In genomic region chr14:121395125-121395524, GRCm38 (mm10) we compare ENCODE assay signal across 25 mouse cellular contexts. TPM values are rescaled to one million over a fixed set of nuclear protein-coding genes. Genes with fewer than 3 reads are reported as not detected.
DNase-seq lines count a peak whose midpoint lies in the region; ATAC-seq lines count a peak whose summit lies in the region.
"Had no signal": no experiment of that assay in that cellular context is flagged by ENCODE, and none has a peak within 500 bp of the region (broad histone marks: within the 10 kb centered on the region; RNA-seq: fewer than 3 reads in every experiment).

No protein-coding gene starts in this region.

- no peak overlapping the region for H3K27ac ChIP-seq in midbrain, embryonic 15.5 days
- H3K27ac ChIP-seq in midbrain, embryonic 13.5 days, result no peak overlapping the region
- H3K27ac ChIP-seq in liver, embryonic 13.5 days, result no peak overlapping the region
- H3K27ac ChIP-seq: heart, adult 2 months; hindbrain, embryonic 13.5 days; limb, embryonic 15.5 days; macrophage; midbrain, embryonic 12.5 days; neural tube, embryonic 12.5 days; stomach, postnatal 0 days had no signal

- no peaks in the 10 kb centered on the region for H3K27me3 ChIP-seq in midbrain, embryonic 15.5 days (replicated peaks)
- H3K27me3 ChIP-seq in midbrain, embryonic 13.5 days, result no peaks in the 10 kb centered on the region
- H3K27me3 ChIP-seq in liver, embryonic 13.5 days, result no peaks in the 10 kb centered on the region
- H3K27me3 ChIP-seq: CH12.LX; hindbrain, embryonic 13.5 days; limb, embryonic 15.5 days; midbrain, embryonic 12.5 days; neural tube, embryonic 12.5 days had no signal

- H3K4me2 ChIP-seq in midbrain, embryonic 15.5 days, result no peak overlapping the region
- H3K4me2 ChIP-seq in midbrain, embryonic 13.5 days (replicated peaks), result no peak overlapping the region
- no peak overlapping the region for H3K4me2 ChIP-seq in liver, embryonic 13.5 days
- H3K4me2 ChIP-seq: hindbrain, embryonic 13.5 days; limb, embryonic 15.5 days; midbrain, embryonic 12.5 days; neural tube, embryonic 12.5 days had no signal

- 80% methylated on average over 4 of the region's 4 CpGs for whole genome bisulfite sequencing in midbrain, embryonic 15.5 days
- 84% methylated on average over 4 of the region's 4 CpGs for WGBS in midbrain, embryonic 13.5 days
- WGBS in liver, embryonic 13.5 days (ENCODE audit: insufficient replicate concordance), result 69% methylated on average over 4 of the region's 4 CpGs

- H3K4me1 ChIP-seq in midbrain, embryonic 15.5 days, result no peaks in the 10 kb centered on the region
- no peaks in the 10 kb centered on the region for H3K4me1 ChIP-seq in midbrain, embryonic 13.5 days (replicated peaks)
- no peaks in the 10 kb centered on the region for H3K4me1 ChIP-seq in liver, embryonic 13.5 days (replicated peaks)
- H3K4me1 ChIP-seq: hindbrain, embryonic 13.5 days; limb, embryonic 15.5 days; midbrain, embryonic 12.5 days; neural tube, embryonic 12.5 days had no signal

- DNase-seq in ZHBTc4 (ENCODE audit: low read depth, low spot score), result peak; percentile 62
- no peak for DNase-seq in liver, embryonic 13.5 days
- no peak for DNase-seq in embryo, embryonic 9.5 days (ENCODE audit: extremely low spot score)
- DNase-seq in frontal cortex, postnatal 36 days (ENCODE audit: low spot score in 2 of 2), result no peak
- DNase-seq in urinary bladder, postnatal 36 days (ENCODE audit: low spot score in 2 of 2), result no peak
- DNase-seq: adrenal gland, postnatal 36 days; B cell, adult 2 months; cerebellum, adult 9-10 months; forebrain, postnatal 0 days; gastrocnemius, postnatal 36 days; heart, adult 2 months; kidney, adult 8-10 months; layer of hippocampus, adult 9-11 months; left cerebral cortex, postnatal 4 days had no signal

- H3K4me3 ChIP-seq in midbrain, embryonic 15.5 days, result no peak overlapping the region
- H3K4me3 ChIP-seq in midbrain, embryonic 13.5 days (replicated peaks), result no peak overlapping the region
- H3K4me3 ChIP-seq in liver, embryonic 13.5 days (replicated peaks), result no peak overlapping the region
- H3K4me3 ChIP-seq: heart, adult 2 months; hindbrain, embryonic 13.5 days; limb, embryonic 15.5 days; midbrain, embryonic 12.5 days; neural tube, embryonic 12.5 days had no signal

- H3K36me3 ChIP-seq in midbrain, embryonic 15.5 days (replicated peaks), result no peaks in the 10 kb centered on the region
- no peaks in the 10 kb centered on the region for H3K36me3 ChIP-seq in midbrain, embryonic 13.5 days
- no peaks in the 10 kb centered on the region for H3K36me3 ChIP-seq in liver, embryonic 13.5 days
- H3K36me3 ChIP-seq: hindbrain, embryonic 13.5 days; limb, embryonic 15.5 days; midbrain, embryonic 12.5 days; neural tube, embryonic 12.5 days had no signal

- 0 out of 2 replicates have a peak, but pooled peaks have one; percentile 52 for ATAC-seq in midbrain, embryonic 15.5 days (replicated peaks)
- ATAC-seq in midbrain, embryonic 13.5 days, result no peak
- ATAC-seq in liver, embryonic 13.5 days (ENCODE audit: low read depth), result peak; percentile 61
- peak; percentile 65; the same call in 1 of the 2 replicates for ATAC-seq in megakaryocyte-erythroid progenitor cell, adult 5-6 weeks (replicated peaks; ENCODE audit: low FRiP score, low TSS enrichment, poor library complexity, severe bottlenecking)
- ATAC-seq: forebrain, postnatal 0 days; inflammation-experienced regulatory T-cells, adult 6 months had no signal

- H3K9me3 ChIP-seq in midbrain, embryonic 15.5 days, result no peaks in the 10 kb centered on the region
- H3K9me3 ChIP-seq in midbrain, embryonic 13.5 days, result no peaks in the 10 kb centered on the region
- 0 out of 2 replicates have a peak, but pooled peaks cover 3% of the 10 kb centered on the region for H3K9me3 ChIP-seq in liver, embryonic 13.5 days (replicated peaks)
- H3K9me3 ChIP-seq: hindbrain, embryonic 13.5 days; limb, embryonic 15.5 days; midbrain, embryonic 12.5 days; neural tube, embryonic 12.5 days had no signal

- no peak overlapping the region for H3K9ac ChIP-seq in midbrain, embryonic 15.5 days
- no peak overlapping the region for H3K9ac ChIP-seq in midbrain, embryonic 13.5 days (replicated peaks)
- no peak overlapping the region for H3K9ac ChIP-seq in liver, embryonic 13.5 days
- H3K9ac ChIP-seq: forebrain, postnatal 0 days; hindbrain, embryonic 13.5 days; limb, embryonic 15.5 days; midbrain, embryonic 12.5 days; neural tube, embryonic 12.5 days had no signal

RNA-seq across cellular contexts. Expression of gene Stk24, which starts 15.3 kb away (rescaled TPM):
- 18.5 and 18.6 TPM in 2 replicates for polyA plus RNA-seq in midbrain, embryonic 15.5 days (2015; fragmentation: Nextera tagmentation; extraction: Ambion mirVana)
- polyA plus RNA-seq in midbrain, embryonic 13.5 days (2015; fragmentation: Nextera tagmentation; extraction: Ambion mirVana), result 20.9 and 21.2 TPM in 2 replicates
- polyA plus RNA-seq in liver, embryonic 13.5 days (2015; fragmentation: Nextera tagmentation; extraction: Ambion mirVana), result 30.6 and 36.0 TPM in 2 replicates
- total RNA-seq in megakaryocyte-erythroid progenitor cell, adult 5-6 weeks (2014; fragmentation: Nextera tagmentation), result 117 and 138 TPM in 2 replicates
- 81.3 and 102 TPM in 2 replicates for total RNA-seq in megakaryocyte-erythroid progenitor cell, adult 5-6 weeks (2017)
